Mouse (Mus musculus) brain, embryonic 14.5 days (tissue): Measurements from ENCODE around the gene Cry2. TPM values are rescaled to one million over a fixed set of nuclear protein-coding genes. Genes with fewer than 3 reads are reported as not detected.

Experiments used
- DNase-seq: peaks from one replicate; pipeline ENCODE4 v3.0.0-alpha.2; 2011; ENCODE audit warnings: low read depth
- CTCF ChIP-seq: fragments of 200-500 bp; IDR thresholded peaks from 2 replicates; pipeline ENCODE4 v1.5.1; 2012; ENCODE audit warnings: inconsistent platforms, mild to moderate bottlenecking, moderate library complexity, borderline replicate concordance; ENCODE audit not compliant: insufficient read depth, insufficient read length; ENCODE audit errors: extremely low read depth
- POLR2A ChIP-seq: fragments of 200-500 bp; IDR thresholded peaks from 2 replicates; pipeline ENCODE4 v1.6.1; 2012; ENCODE audit warnings: mild to moderate bottlenecking, inconsistent platforms, borderline replicate concordance; ENCODE audit not compliant: poor library complexity, insufficient read depth, insufficient read length, severe bottlenecking; ENCODE audit errors: extremely low read depth
- polyA plus RNA-seq: library from polyadenylated mRNA; depleted of rRNA; stranded (reverse); fragments of >200 nt; gene quantifications from 2 replicates; pipeline ENCODE4 v1.2.3, GENCODE M21; 2012

The Cry2 gene
- polyA plus RNA-seq, 1 experiment = 31.1 TPM

DNA sequence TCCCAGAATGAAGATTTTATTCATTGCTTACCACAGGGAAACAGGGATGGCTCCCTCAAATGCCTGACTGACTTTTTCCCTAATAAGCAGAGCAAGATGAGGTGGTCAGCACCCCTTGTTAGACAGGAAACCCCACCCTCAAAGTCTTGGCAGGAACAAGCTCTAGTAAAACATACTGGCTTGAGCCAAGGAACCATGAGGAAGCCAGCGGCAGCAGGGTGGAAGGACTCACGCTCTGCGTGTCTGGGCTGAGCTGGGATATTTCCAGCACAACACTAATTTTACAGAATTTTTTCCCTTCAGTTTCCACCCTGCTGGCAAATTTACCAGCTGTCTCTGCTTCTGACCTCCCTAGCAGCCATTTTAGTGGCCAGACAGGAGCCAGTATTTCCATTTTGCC is 7.4 kb downstream of the Cry2 start:
- TF ChIP-seq CTCF = no peak
- TF ChIP-seq POLR2A = no peak
- DNase-seq = no peak

DNA sequence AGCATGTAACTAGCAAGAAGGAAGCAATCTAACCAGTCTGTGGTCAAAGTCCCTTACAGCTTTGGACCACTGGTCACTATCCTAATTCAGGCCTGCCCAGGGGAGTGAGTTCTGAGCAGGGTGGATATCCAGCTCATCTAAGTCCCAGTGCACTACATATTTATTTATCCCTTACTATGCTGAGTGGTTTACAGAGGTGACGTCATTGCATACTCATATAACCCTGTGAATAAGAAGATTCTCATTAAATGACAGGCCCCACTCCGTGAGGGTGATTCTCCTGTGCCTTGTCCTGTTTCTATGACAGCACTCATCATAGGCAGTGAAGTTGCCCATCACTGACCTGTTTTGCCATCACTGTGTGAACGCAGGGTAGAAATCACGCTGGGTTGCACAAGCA is 8.5 kb downstream of the Cry2 start:
- TF ChIP-seq CTCF = no peak
- no peak for TF ChIP-seq POLR2A
- DNase-seq = no peak

- peak; percentile 94 for DNase-seq
Measured at GRCm38 (mm10) chr2:92424462-92425308, 9.2 kb downstream of the Cry2 start.

GRCm38 (mm10) chr2:92423702-92424461 is 10.0 kb downstream of the Cry2 start:
- TF ChIP-seq POLR2A (no peak), CTCF (no peak)
- DNase-seq = peak; percentile 86

More at GRCm38 (mm10) chr2:92424462-92425308, 9.2 kb downstream of the Cry2 start:
- TF ChIP-seq CTCF (no peak), POLR2A (no peak)

DNA sequence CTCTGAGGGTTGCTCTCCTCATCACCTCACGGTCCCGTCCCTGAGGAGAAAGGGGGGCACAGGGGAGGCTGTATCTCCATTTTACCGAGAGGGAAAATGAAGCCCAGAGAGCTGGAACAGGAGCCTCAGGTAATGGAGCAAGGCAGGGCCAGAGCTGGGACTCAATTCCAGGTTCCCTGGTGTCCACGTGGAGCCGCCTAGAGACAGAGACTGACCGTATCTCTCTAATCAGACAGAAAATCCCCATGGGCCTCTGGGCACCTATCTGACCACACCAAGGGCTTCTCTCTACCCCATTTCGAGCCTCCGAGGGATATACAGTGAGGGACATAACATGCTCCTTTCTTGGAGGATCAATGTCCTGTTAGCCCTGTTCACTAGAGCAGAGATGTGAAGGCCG is 10.7 kb downstream of the Cry2 start:
- TF ChIP-seq POLR2A (no peak), CTCF (no peak)
- DNase-seq = no peak

DNA sequence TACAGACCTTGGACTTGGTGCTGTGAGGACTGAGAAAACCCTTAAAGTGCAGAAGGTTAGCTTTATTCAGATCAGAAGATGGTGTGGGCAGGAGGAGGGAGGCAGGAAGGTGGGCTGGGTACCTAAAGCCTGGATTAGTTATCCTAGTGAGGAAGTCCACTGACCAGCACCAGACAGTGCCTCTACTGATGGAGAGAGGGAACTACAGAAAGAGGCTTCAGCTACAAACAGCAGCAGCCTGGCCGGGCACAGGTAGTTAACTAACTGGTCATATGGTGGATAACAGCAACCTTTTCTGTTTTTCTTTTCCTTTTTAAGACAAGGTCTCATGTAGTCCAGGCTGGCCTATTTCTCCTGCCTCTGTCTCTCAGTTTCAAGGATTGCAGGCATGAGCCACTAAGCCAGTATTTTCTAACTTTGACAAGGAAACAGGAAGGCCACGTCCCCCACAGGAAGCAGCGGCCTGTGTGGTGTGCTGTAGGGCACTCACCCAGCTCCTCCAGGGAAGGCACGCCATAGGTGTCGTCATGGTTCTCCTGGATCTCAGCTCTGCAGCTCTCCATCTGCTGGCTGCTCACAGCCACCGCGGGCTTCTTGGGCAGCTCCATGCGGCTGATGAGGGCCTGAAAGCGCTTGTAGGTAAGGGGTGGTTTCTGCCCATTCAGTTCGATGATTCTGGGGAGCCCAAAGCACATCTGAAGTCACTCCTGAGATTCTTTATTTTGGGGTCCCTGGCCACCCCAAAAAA is 11.3 kb downstream of the Cry2 start:
- no peak for DNase-seq
- TF ChIP-seq POLR2A (no peak), CTCF (peak; percentile 47; the same call in 1 of the 2 replicates)

- TF ChIP-seq CTCF (no peak), POLR2A (no peak)
- no peak for DNase-seq
Measured at GRCm38 (mm10) chr2:92421723-92422387, 12.0 kb downstream of the Cry2 start.

DNA sequence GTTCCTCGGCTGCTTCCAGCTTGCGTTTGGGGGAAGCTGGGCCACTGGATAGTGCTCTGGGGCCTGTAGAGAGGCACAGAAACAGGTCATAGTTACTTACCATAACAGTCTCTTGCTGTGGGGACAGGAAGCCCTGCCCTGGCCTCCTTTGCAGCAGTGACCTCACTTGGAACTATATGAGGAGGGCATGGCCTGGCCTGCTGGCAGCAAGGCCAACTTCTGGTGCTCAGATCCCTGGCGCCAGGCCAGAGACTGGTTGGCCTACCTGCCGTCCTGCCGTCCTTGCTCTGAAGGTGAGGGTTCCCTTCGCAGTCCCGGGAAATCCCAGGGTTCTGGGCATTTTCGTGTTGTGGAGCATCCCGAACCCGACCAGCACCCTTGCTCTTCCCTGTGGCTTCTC is 22.1 kb downstream of the Cry2 start:
- no peak for TF ChIP-seq POLR2A
- TF ChIP-seq CTCF = no peak
- no peak for DNase-seq

- DNase-seq = no peak
- TF ChIP-seq POLR2A (no peak), CTCF (no peak)
Measured at GRCm38 (mm10) chr2:92408309-92409045, 25.4 kb downstream of the Cry2 start.

GRCm38 (mm10) chr2:92405687-92406086 is 28.2 kb downstream of the Cry2 start:
- TF ChIP-seq POLR2A (no peak), CTCF (no peak)

DNA sequence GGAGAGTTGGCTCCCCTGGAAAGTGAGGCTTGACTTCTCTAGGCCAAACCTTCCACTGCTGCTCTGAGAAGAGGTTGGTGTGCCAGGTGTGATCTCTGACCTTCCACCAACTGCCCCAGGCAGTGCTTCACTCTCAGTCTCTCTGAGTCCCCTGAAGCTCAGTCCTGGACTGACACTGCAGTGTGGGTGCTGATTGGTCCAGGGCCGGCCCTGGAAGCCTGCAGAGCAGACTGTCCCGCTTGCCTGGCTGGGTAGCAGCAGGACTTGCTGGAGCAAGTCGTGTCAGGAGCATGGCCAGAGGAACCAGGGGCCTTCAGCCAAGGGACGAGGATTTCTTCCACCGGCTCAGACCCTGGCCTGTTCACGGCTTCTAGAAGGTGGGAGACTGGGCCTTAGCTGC is 29.1 kb downstream of the Cry2 start:
- no peak for DNase-seq
- TF ChIP-seq POLR2A (no peak), CTCF (no peak)

More at GRCm38 (mm10) chr2:92405687-92406086, 28.2 kb downstream of the Cry2 start:
- DNase-seq = peak; percentile 29
